8 mouse cellular contexts compared by ENCODE assay signal in genomic region chr16:16896382-16897055, GRCm38 (mm10). TPM values are rescaled to one million over a fixed set of nuclear protein-coding genes. Genes with fewer than 3 reads are reported as not detected.
DNase-seq lines count a peak whose midpoint lies in the region; ATAC-seq lines count a peak whose summit lies in the region.

Gene Ppm1f, plus strand, starts transcription at chr16:16896469.

- under 1% methylated on average over 29 of the region's 29 CpGs for WGBS in hindbrain, embryonic 11.5 days

- H3K9me3 ChIP-seq in hindbrain, embryonic 11.5 days (ENCODE audit: control insufficient read depth, low read length) = no peaks in the 10 kb centered on the region

- no peaks in the 10 kb centered on the region for H3K27me3 ChIP-seq in hindbrain, embryonic 11.5 days (ENCODE audit: control insufficient read depth, insufficient read depth, low read length)

- H3K9ac ChIP-seq in hindbrain, embryonic 11.5 days (ENCODE audit: low read depth, low read length) = peak within 1 kb of the TSS; percentile 79

- H3K4me3 ChIP-seq in hindbrain, embryonic 11.5 days (ENCODE audit: low read depth, low read length) = peak within 1 kb of the TSS; percentile 59

- peak; percentile 91 for DNase-seq in Muller cell, postnatal 12 days (ENCODE audit: inconsistent ontology term)
- DNase-seq in cerebellum, adult 9-11 months = peak; percentile 96
- peak; percentile 89 to 98 for DNase-seq in frontal cortex, adult 2 months (ENCODE audit: extremely low spot score in 1 of 2, low spot score in 1 of 2)
- peak; percentile 96 for DNase-seq in hindbrain, embryonic 11.5 days (ENCODE audit: low spot score)
- peak; percentile 97 to 99 for DNase-seq in layer of hippocampus, postnatal 10 days (ENCODE audit: low spot score in 2 of 2)
- DNase-seq in lung, postnatal 10 days = peak; percentile 96
- DNase-seq in ovary, postnatal 36 days (ENCODE audit: low spot score) = peak; percentile 97
- peak; percentile 98 for DNase-seq in thymus, postnatal 25 days

- peaks cover 3% of the 10 kb centered on the region; the same call in 1 of the 2 replicates for H3K36me3 ChIP-seq in hindbrain, embryonic 11.5 days (ENCODE audit: control insufficient read depth, insufficient read depth, low read length)

- ATAC-seq in hindbrain, embryonic 11.5 days (ENCODE audit: low FRiP score) = peak; percentile 93

- H3K27ac ChIP-seq in hindbrain, embryonic 11.5 days (ENCODE audit: low read depth, low read length) = 0 out of 2 replicates have a peak within 1 kb of the TSS, but pooled peaks have one; percentile 27

- no peaks in the 10 kb centered on the region for H3K4me1 ChIP-seq in hindbrain, embryonic 11.5 days (replicated peaks; ENCODE audit: control insufficient read depth, insufficient read depth, low read length)

- H3K4me2 ChIP-seq in hindbrain, embryonic 11.5 days (replicated peaks; ENCODE audit: low read depth, low read length) = peak within 1 kb of the TSS; percentile 72

RNA-seq across cellular contexts. Expression of gene Ppm1f, which starts in this region (rescaled TPM):
- polyA plus RNA-seq in frontal cortex, adult 2 months (2012; rRNA removed) = 36.1 and 40.4 TPM in 2 replicates
- polyA plus RNA-seq in hindbrain, embryonic 11.5 days (2014; fragmentation: Nextera tagmentation; extraction: Ambion mirVana) = 10.9 and 17.6 TPM in 2 replicates
- 10 to 100 TPM; 24.5 to 24.7 TPM for total RNA-seq in layer of hippocampus, postnatal 10 days (2021)

Comparison
In these comparisons a context has a peak if more than half of its experiments do, and no peak if none do; other contexts are left out.
1. Peak in every context shown above with its lines: DNase-seq, ATAC-seq, H3K4me3 ChIP-seq and H3K27ac ChIP-seq.